Mouse (Mus musculus) cerebellum, adult 18-20 months (tissue): Measurements from ENCODE around the gene Fam90a1a.
"Not testable (repeated sequence)": the region's sequence is repeated elsewhere in the genome, so short reads cannot be mapped to it uniquely, and the experiment has no call there.

Experiments used
- DNase-seq, 2 experiments: peaks; one replicate each; pipeline ENCODE4 v3.0.0; 2021

Fam90a1a gene

DNA sequence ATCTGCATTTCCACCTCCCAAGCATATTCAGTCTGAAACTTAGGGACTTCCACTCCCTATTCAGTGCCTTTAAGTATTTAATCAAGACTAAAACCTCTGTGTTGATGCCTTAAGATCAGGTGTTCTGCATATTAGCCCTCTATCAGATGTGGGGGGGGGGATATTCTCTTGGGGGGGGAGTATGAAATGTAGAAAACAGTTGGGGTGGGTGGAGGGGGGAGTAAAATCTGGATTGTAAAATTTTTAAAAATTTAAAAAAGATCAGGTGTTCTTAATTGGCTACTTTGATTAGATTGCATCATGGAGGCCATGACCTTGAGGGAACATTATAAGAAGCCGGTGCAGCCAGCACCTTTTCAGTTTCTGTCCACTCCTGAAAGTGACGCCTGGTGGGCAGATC is at the start of gene Fam90a1a:
Gene Fam90a1a (plus strand): TSS at position 301 of the 400 bp plus-strand sequence.
- no peak for DNase-seq

DNA sequence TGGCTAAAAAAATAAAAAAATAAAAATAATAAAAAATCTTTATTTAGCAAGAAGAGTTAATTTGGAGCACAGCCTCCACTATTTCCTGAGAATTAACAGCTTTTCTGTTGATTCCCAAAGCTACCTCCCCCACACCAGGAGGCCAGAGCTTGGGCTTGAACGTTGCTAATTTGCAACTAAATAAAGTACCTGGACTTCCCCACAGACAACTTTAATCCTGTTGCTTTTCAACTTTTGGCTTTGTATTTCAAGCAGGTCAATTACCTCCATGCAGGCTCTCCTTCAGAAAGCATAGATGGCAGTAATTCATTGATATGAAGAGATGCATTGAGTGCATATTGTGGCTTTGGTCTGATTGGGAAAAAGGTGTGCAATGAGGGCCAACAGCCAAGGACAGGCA is 46.6 kb upstream of the Fam90a1a start:
- no peak for DNase-seq

DNA sequence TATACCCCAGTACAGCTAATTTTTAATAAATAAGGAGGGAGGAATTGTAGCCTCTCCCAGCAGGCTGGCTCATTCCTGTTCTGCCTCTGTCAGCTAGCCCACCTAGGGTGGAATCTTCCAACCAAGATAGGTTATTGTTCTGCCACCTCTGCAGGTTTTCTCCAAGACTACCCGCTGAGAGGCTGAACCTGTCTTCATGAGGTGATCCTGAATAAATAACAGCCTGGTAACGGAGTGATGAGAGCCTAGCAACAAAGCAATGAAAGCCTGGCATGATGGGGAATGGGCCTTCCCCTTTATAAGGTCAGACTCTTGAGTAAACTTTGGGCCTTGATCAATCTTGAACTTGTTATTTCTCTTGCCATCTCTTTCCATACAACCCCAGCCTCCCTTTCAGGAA is 46.0 kb upstream of the Fam90a1a start:
- no peak for DNase-seq

DNA sequence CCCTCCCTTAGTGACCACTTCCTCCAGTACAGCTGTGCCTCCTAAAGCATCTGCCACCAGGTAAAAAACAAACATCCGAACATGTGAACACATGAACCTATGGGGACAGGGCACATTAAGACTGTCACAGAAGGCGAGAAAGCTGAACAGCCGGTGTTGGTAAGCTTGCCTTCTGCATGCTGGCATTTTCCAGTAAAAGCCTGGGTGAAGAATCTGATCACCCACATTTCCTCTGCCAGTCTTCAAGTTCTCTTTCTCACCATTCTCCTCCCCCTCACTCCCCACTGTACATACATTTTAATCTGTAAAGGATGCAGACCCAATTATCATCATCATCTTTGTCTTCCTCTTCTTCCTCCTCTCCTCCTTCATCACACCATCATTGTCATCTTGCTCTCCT is 42.9 kb upstream of the Fam90a1a start:
- no peak for DNase-seq

DNA sequence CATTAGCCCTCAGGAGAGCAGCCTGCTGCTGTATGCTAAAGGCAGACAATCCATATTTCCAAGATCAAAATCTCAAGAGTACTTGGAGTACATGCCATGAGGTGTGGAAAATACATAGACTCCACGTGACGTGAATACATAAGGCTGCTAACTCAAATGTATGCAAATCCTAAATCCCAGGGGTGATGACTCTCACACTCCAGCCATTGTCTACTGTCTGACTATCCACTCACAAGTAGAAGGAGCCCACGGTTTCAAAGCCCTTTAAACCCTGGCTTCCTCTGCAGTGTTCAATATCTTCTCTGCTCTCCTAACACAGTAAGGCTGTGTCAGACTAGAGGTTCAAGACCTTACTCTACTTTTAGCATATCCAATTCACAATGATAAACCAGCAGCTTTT is 27.8 kb upstream of the Fam90a1a start:
- DNase-seq = not testable (repeated sequence)

DNA sequence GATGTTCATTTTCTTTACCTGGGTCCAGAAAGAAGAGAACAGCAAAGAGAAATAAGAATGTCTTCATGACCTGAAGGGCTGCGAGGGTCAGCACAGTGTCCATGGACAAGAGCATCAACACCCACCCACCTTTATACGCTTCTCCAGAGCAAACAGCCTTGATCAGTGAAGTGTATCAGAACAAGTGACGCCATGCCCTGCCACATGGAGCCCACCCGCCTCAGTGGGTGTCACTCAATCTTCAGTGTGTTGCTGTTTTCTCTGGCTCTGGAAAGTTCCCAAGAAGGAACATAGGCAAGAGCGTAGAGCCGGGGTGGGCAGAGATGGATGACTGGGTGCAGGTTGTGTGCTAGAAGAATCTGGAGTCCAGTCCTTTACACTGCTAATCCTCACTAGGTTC is 25.9 kb upstream of the Fam90a1a start, which contains the start of gene Defb15:
Gene Defb15 (minus strand): TSS at position 101 of the 400 bp plus-strand sequence.
- no peak for DNase-seq

GRCm38 (mm10) chr8:21938052-21938451 is 20.5 kb upstream of the Fam90a1a start, which contains the start of gene Defb35:
Gene Defb35, plus strand, starts transcription at chr8:21938352.
- DNase-seq = not testable (repeated sequence)

DNA sequence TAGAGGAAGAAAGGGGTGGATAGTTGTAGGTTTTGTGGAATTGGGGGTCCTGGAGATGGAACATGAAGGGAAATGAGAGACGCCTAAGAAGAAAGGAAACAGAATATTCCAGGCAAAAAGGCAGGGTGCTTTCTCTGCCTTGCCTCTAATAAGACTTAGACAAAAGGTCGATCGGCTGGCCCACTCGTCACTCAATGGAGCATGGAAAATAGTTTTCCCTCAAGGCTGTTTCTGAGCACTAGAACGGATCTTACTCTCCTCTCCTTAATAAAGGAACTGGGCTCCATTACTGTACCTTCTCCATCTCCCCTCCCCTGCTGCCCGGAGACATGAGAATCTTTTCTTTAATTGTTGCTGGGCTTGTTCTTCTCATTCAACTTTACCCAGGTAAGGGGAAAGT is 12.1 kb upstream of the Fam90a1a start, which contains the start of gene Defb13:
Gene Defb13 (plus strand): TSS at position 301 of the 400 bp plus-strand sequence.
- no peak for DNase-seq

DNA sequence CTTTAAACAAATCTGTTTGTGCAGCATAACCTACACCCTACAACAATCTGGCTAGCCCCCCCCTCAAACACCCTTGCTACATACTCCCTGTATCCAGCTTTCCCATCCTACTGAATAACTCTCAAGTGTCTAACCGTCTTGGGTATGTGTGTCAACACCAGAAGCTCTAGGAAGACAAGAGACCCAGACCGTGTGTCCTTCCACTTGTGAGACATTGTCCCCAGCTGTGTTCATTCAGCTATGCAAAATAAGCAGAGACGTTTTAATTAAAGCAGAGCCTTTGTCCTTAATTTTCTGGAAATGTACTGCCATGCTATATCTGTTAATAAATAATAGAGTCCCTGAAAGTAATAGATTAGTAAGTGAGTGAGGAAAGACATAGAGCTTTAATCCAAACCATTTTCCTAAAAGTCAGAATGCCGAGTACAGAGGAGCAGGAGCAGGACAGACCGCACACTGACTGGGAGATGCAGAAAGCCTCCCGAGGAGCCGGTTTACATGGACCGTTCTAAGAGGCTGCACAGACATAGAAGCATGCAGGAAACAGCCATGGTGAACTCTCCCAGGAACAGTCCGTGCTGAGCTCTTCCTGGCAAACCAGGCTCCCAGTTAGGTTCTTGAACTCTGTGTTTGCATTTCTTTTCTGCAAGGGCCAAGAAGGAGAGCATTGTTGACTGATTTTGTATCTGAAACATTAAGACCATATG is 11.1 kb upstream of the Fam90a1a start:
- DNase-seq = no peak

GRCm38 (mm10) chr8:21955321-21955720 is 3.2 kb upstream of the Fam90a1a start:
- DNase-seq = peak; percentile 8 to 19

DNA sequence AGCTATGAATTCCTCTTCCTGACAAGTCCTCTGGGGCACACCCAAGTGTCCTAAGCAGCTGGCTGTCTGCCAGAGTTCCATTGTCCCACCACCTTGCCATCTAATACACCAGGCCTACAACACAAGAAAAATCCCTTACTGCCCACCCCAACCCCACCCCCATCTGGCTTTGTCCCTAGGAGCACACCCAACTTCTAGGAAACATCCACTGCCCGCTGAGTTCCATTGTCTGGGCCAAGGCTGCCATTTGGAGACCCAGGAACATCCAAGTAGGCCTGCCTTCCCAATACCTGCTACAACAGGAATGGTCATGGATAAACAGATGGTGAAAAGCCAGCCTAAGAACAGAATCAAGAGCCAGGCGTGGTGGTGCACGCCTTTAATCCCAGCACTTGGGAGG is 2.2 kb upstream of the Fam90a1a start:
- no peak for DNase-seq

DNA sequence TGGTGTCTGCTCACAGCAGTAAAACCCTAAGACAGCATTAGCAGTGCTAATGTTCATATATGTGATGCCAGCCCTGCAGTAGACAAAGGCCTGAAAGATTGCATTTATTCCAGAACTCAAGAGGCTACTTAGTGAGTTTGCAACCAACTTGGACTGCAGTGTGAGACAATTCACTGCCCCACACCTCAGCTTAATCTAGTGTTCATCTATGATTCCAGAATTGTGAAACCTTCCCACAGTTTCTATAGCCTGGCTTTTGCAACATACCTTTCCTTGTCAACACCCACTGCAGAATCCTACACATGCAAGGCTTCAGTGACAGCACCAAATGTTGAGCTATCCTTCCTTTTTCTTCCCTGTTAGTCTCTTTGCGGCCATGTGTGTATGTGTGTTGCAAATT is 8.1 kb downstream of the Fam90a1a start:
- no peak for DNase-seq

- no peak for DNase-seq
These were observed 11.0 kb downstream of the Fam90a1a start, which contains the start of gene Ccdc70 for GRCm38 (mm10) chr8:21969475-21969874. Gene Ccdc70, plus strand, starts transcription at chr8:21969775.

GRCm38 (mm10) chr8:21978193-21978592 is 19.7 kb downstream of the Fam90a1a start:
- DNase-seq = peak in 1 of 2 experiments; percentile 13

- DNase-seq = peak; percentile 37 to 38
These were observed 23.3 kb downstream of the Fam90a1a start for GRCm38 (mm10) chr8:21981664-21982337.

- DNase-seq = peak; percentile 62 to 65
These were observed 33.7 kb downstream of the Fam90a1a start for GRCm38 (mm10) chr8:21992184-21992583.

DNA sequence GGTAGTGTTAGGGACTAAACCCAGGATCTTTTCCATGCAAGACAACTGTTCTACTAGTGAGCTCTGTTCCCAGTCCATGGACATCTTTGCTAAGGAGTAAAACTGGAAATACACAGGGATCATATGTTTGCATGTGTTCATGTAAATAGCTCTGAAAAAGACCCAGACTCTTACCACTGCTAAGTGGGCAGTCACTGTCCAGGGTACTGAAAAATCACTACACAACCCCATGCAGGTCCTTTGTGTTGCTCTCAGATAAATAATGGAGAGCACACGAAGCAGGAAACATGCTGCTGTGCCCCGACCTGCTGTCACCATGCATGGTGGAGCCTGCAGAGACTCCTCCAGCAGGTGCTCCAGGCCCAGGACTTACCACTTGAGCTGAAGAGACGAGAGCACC is 36.7 kb downstream of the Fam90a1a start:
- DNase-seq = no peak

DNA sequence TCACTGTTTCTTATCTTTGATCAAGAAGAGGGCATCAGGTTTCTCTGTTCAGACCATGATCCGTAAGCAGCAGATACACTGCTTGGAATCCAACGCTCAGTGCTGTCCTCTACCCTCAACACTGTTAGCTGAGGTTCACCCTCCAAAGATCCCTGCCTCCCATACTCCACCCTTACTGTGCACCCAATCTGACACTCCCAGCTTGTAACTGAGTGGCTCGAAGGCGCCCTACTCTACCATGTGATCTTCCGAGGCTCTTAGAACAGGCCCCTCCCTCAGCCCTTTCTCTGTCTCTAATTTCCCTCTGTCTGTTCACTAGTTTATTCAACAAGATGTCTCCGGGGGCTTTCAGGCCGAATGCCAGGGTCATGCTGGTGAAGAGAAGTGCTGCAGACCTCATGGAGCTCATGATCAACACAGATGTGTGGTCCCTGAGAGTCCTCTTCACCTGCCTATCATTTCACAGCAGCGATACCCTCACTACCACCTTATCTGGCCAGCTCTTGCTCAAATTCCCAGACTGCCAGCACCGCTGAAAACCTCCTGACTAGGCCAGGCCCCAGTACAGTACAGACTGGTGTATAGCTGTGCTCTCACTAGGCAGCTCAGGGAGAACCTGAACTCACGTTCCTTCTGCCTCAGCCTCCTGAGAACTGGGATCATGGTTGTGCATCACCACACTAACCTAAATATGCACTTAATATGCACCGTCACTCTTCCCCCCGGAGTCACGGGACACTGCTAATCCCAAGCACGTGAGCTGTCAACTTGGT is 46.4 kb downstream of the Fam90a1a start:
- DNase-seq = no peak

GRCm38 (mm10) chr8:22006423-22006822 is 47.9 kb downstream of the Fam90a1a start:
- no peak for DNase-seq

DNA sequence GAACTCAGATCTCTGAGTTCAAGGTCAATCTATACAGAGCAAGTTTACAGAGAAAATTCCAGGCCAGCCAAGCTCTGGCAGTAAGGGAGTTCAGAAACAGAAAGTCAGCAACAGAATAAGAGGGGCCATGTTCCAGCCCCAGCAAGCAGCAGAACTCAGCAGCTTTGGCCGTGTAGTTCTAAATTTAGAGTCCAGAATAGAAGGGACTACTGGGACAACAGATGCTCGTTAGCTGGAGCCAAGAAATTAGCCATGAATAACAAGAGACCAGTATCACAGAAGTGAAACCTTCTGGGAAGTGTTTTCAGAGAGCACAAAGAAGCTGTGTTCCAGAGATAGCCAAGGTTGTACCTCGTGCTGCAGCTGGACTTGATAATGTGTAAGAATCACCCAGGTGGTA is 50.9 kb downstream of the Fam90a1a start:
- DNase-seq = peak; percentile 12 to 18

DNA sequence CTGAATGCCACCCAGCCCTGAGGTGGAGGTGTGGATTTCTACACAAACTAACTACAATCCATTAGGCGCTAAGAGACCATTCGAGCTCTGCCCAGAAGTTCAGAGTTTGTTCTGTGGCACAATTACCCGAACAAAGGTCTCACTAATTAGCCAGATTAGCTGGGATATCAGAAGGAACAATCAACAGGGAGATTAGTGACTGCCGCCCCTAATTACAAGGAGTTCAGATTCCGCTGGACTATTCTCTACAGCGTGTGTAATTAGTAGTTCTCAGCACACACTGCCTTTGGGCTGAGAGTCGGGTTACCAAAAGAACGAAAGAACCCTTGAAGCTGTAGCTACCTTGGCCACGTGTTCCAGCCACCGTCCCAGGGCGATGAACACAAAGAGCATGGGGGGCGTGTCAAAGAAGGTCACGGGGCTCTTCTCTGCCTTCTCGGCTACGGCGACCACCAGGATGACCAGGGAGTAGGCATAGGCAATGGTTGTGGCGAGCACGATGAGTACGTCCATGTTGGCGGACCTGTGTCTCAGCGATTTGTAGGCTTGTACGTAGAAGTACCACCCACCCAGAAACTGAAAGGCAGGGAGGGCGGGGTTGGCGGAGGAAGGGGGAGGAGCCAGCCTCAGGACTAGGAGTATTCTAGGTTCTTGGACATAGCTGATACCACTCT is 54.7 kb downstream of the Fam90a1a start:
- no peak for DNase-seq
